Mouse (Mus musculus): ENCODE measurements around the gene Arhgap17.

The Arhgap17 gene

GRCm38 (mm10) chr7:123341896-123342295, 27.8 kb downstream of the Arhgap17 start:
- no peak for DNase-seq (ENCODE audit: low spot score)

- DNase-seq (ENCODE audit: low spot score): no peak
Observed at GRCm38 (mm10) chr7:123338351-123338750, 31.4 kb downstream of the Arhgap17 start.

- peak; percentile 43 for DNase-seq (ENCODE audit: low spot score)
Observed at GRCm38 (mm10) chr7:123336322-123336721, 33.4 kb downstream of the Arhgap17 start.

- DNase-seq (ENCODE audit: low spot score): no peak
Observed at GRCm38 (mm10) chr7:123330506-123330905, 39.2 kb downstream of the Arhgap17 start.

GRCm38 (mm10) chr7:123327909-123328308, 41.8 kb downstream of the Arhgap17 start:
- DNase-seq (ENCODE audit: low spot score): no peak

- no peak for DNase-seq (ENCODE audit: low spot score)
Observed at GRCm38 (mm10) chr7:123326901-123327300, 42.8 kb downstream of the Arhgap17 start.

GRCm38 (mm10) chr7:123326062-123326461, 43.7 kb downstream of the Arhgap17 start:
- no peak for DNase-seq (ENCODE audit: low spot score)

GRCm38 (mm10) chr7:123324105-123324504, 45.6 kb downstream of the Arhgap17 start:
- no peak for DNase-seq (ENCODE audit: low spot score)

- peak; percentile 73 for DNase-seq (ENCODE audit: low spot score)
Observed at GRCm38 (mm10) chr7:123323388-123323787, 46.3 kb downstream of the Arhgap17 start.

- peak; percentile 56 for DNase-seq (ENCODE audit: low spot score)
Observed at GRCm38 (mm10) chr7:123322452-123323121, 47.1 kb downstream of the Arhgap17 start.

- DNase-seq (ENCODE audit: low spot score): no peak
Observed at GRCm38 (mm10) chr7:123312738-123313137, 57.0 kb downstream of the Arhgap17 start.

- DNase-seq (ENCODE audit: low spot score): no peak
Observed at GRCm38 (mm10) chr7:123311836-123312235, 57.9 kb downstream of the Arhgap17 start.

- DNase-seq (ENCODE audit: low spot score): no peak
Observed at GRCm38 (mm10) chr7:123307887-123308558, 61.7 kb downstream of the Arhgap17 start.

- no peak for DNase-seq (ENCODE audit: low spot score)
Observed at GRCm38 (mm10) chr7:123307236-123307635, 62.5 kb downstream of the Arhgap17 start.

GRCm38 (mm10) chr7:123305397-123305796, 64.3 kb downstream of the Arhgap17 start:
- no peak for DNase-seq (ENCODE audit: low spot score)

- DNase-seq (ENCODE audit: low spot score): no peak
Observed at GRCm38 (mm10) chr7:123300258-123300657, 69.5 kb downstream of the Arhgap17 start.

- DNase-seq (ENCODE audit: low spot score): peak; percentile 10
Observed at GRCm38 (mm10) chr7:123298225-123298624, 71.5 kb downstream of the Arhgap17 start.

- no peak for DNase-seq (ENCODE audit: low spot score)
Observed at GRCm38 (mm10) chr7:123296097-123296496, 73.6 kb downstream of the Arhgap17 start.

- DNase-seq (ENCODE audit: low spot score): no peak
Observed at GRCm38 (mm10) chr7:123295423-123295822, 74.3 kb downstream of the Arhgap17 start.

GRCm38 (mm10) chr7:123293898-123294297, 75.8 kb downstream of the Arhgap17 start:
- DNase-seq (ENCODE audit: low spot score): no peak

- DNase-seq (ENCODE audit: low spot score): no peak
Observed at GRCm38 (mm10) chr7:123291942-123292341, 77.8 kb downstream of the Arhgap17 start.

- no peak for DNase-seq (ENCODE audit: low spot score)
Observed at GRCm38 (mm10) chr7:123289176-123289575, 80.5 kb downstream of the Arhgap17 start.

GRCm38 (mm10) chr7:123287903-123288302, 81.8 kb downstream of the Arhgap17 start:
- DNase-seq (ENCODE audit: low spot score): no peak

- no peak for DNase-seq (ENCODE audit: low spot score)
Observed at GRCm38 (mm10) chr7:123285896-123286295, 83.8 kb downstream of the Arhgap17 start.
